Mouse (Mus musculus) natural killer cell, adult 2 months (primary cell): ENCODE measurements around the gene Olfr168.
"Not testable (repeated sequence)": the region's sequence is repeated elsewhere in the genome, so short reads cannot be mapped to it uniquely, and the experiment has no call there.

Experiments used
- DNase-seq, 2 experiments: peaks; one replicate each; pipeline ENCODE4 v3.0.0; 2022; ENCODE audit warnings: low spot score in 2 of 2

The Olfr168 gene

DNA sequence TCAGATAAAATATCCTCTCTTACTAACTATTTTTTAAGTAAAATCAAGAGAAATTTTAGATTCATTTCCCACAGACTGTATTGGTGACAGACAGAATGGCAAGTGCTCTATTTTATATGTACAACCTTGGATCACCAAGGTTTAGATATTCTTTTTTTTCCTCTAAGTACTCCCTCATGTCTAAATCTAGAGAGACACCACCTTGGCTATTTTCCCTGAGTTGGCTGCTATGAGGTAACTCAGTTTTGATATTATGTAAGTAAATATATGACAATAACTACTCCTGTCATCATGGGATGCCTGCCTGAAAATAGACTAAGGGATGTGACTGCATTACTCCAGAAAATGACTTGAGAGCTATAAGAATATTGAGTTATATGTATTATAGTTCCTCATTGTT lies at the start of gene Olfr168:
TSS of gene Olfr168 (minus strand) at position 101 of the 400 bp plus-strand sequence.
- DNase-seq = no peak

DNA sequence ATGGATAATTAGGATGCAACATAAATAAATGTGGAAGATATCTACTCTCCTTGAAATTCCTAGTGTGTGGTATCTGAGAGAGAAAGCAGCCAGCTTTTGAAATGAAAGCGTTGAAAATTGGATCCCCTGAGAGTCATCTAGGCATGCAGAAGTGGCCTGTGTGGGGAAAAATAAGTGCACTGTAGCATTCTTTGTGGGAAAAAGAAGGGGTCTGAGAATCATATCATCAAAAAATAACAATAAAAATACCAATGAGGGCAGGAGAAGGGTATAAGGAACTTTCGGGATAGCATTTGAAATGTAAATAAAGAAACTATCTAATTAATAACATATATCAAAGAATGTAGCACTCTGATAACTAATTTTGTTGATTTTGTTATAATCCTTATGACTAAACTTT lies 36.4 kb upstream of the Olfr168 start, which contains the start of gene Olfr169:
TSS of gene Olfr169 (minus strand) at position 101 of the 400 bp plus-strand sequence.
- not testable (repeated sequence) for DNase-seq

DNA sequence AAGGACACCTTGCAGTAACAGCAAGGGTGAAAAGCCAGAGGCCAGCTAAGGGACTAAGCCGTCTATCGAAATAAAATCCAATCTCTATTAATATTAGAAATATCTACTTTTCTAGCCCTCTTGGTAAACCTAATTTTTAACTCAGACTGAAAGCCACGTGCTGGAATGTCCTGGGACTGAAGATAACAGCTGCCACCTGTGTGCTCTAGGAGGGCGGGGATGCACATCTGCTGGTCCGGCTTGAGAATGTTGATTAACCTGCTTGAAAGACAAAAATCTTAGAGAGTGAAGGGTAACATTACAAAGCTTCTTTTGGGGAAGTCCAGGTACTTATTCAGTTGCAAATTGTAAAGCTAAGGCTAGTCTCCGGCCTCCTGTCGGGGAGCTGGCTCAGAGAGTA lies 18.1 kb upstream of the Olfr168 start:
- DNase-seq = not testable (repeated sequence)

DNA sequence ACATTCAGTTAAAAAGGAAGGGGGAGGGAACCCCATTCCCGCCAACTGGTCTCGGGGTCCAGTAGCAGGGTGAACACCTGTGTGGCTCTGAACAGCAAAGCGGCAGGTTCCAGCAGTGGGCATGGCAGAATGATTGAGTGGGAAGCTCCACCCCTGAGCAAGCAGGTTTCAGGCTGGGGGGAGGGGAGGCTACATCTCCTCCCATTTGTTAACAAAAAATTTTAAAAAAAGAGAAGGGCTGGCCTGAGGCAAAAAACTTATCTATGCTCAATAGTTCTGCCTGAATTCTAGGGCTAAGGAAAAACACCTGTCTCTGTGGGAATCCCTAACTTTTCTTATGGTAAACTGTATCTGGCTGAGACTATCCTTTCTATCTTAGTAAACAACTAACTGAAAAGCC lies 16.9 kb upstream of the Olfr168 start:
- DNase-seq = not testable (repeated sequence)

DNA sequence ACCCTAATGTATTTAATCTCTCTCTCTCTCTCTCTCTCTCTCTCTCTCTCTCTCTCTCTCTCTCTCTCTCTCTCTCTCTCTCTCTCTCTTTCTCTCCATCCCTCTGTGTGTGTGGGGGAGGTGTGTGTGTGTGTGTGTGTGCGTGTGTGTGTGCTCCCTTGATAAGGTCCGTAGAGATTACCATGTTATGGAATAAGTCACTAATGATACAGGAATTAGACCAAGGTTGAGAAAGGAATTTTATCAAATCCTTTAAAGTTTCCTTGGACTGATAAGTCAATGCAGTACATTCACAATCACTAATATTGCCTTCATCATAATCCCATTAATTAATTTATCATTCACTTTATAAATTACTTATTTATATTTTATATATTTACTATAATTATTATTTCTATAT lies 13.2 kb downstream of the Olfr168 start, which contains the start of gene Olfr167:
TSS of gene Olfr167 (minus strand) at position 101 of the 400 bp plus-strand sequence.
- no peak for DNase-seq

DNA sequence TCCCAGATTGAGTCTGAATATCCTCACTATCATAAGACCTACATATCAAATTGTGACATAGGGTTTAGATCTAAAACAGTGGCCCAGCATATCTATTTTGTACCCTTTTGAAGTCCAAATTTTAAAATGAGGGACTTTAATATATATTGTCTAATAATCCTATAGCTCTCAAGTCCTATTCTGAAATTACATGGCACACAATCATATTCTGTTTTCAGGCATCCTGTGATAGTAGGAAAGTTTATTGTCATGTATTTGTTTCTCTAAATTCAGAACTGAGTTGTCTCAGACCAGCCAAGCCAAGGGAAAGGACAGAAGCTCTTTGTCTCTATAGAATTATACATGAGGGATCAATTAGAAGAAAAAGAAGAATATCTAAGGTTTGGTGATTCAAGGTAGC lies 52.0 kb downstream of the Olfr168 start, which contains the start of gene Olfr166:
TSS of gene Olfr166 (plus strand) at position 301 of the 400 bp plus-strand sequence.
- no peak for DNase-seq
